Mouse (Mus musculus) splenic B cell, adult 2 months (primary cell): ENCODE results near the gene Hmga1.
A peak's percentile ranks its signal among the peaks of the same experiment; 100 is the strongest.

ENCODE experiments used
- DNase-seq: peaks from one replicate; pipeline ENCODE4 v3.0.0-alpha.2; 2011; ENCODE audit warnings: low read depth, low spot score
- H3K27me3 ChIP-seq: 2 replicates; pipeline ENCODE4 v1.6.1; 2012; ENCODE audit warnings: mild to moderate bottlenecking, low read length, moderate library complexity, mixed read lengths; ENCODE audit not compliant: control insufficient read depth, poor library complexity, insufficient read depth, severe bottlenecking
- H3K36me3 ChIP-seq: 2 replicates; pipeline ENCODE4 v1.6.1; 2012; ENCODE audit warnings: mild to moderate bottlenecking, low read length, moderate library complexity, mixed read lengths; ENCODE audit not compliant: control insufficient read depth, poor library complexity, insufficient read depth, severe bottlenecking

The Hmga1 gene

GRCm38 (mm10) chr17:27609576-27609975 lies 53.3 kb downstream of the Hmga1 start:
- Histone ChIP-seq H3K27me3 (no peaks in the 10 kb centered on the region), H3K36me3 (no peaks in the 10 kb centered on the region)
- no peak for DNase-seq

GRCm38 (mm10) chr17:27610679-27611518 lies 54.6 kb downstream of the Hmga1 start:
- DNase-seq = no peak
- no peaks in the 10 kb centered on the region for H3K27me3 ChIP-seq
- H3K36me3 ChIP-seq = no peaks in the 10 kb centered on the region

GRCm38 (mm10) chr17:27611519-27611884 lies 55.2 kb downstream of the Hmga1 start:
- no peak for DNase-seq
- Histone ChIP-seq H3K36me3 (no peaks in the 10 kb centered on the region), H3K27me3 (no peaks in the 10 kb centered on the region)

- DNase-seq = peak; percentile 24
- Histone ChIP-seq H3K27me3 (no peaks in the 10 kb centered on the region), H3K36me3 (no peaks in the 10 kb centered on the region)
Observed at GRCm38 (mm10) chr17:27611994-27612393, 55.7 kb downstream of the Hmga1 start.

- H3K36me3 ChIP-seq = no peaks in the 10 kb centered on the region
- no peaks in the 10 kb centered on the region for H3K27me3 ChIP-seq
- DNase-seq = no peak
Observed at GRCm38 (mm10) chr17:27613016-27613415, 56.7 kb downstream of the Hmga1 start.
